8 mouse cellular contexts compared by ENCODE assay signal in the genomic region with DNA sequence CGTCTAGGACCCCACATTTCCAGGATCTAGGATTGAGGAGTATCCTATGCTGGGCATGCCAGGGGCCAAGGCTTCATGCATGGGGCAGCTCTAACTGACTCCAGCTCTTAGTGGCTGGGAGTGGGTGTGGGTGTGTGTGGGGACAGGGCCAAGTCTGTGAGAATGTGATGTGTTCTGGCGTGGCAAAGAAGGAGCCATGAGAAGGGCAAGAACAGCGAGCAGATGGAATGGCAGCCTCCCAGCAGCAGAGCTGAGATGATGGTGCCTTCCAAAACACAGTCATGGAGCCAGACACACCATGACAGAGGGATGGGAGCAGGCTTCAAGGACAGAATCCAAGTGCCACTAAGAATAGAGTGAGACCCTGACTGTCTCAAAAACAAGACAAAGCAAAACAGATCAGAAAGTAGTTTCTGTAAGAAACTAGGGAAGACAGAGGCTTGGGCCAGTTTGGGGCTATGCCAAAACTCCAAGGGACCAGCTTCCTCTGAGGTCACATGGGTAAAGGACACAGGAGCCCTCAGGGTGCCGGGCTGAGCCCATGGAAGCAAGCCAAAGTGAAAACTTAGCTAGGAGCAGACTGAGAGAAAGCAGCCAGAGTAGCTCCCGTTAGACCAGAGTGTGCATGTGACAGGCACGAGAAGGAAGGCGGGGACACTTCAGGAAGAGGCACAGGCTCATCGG. TPM values are rescaled to one million over a fixed set of nuclear protein-coding genes. Genes with fewer than 3 reads are reported as not detected.
DNase-seq lines count a peak whose midpoint lies in the region; ATAC-seq and TF ChIP-seq lines count a peak whose summit lies in the region.

No protein-coding gene starts in this region.

- no peak for TF ChIP-seq CTCF in cerebellum, adult 2 months (IDR thresholded peaks at IDR 0.05; ENCODE audit: borderline replicate concordance, insufficient read depth, low read depth, low read length)

- peaks cover 29% of the 10 kb centered on the region for H3K4me1 ChIP-seq in liver, embryonic 13.5 days (replicated peaks)
- H3K4me1 ChIP-seq in liver, embryonic 11.5 days (replicated peaks; ENCODE audit: control insufficient read depth, insufficient read depth, low read length): peaks cover 8% of the 10 kb centered on the region
- H3K4me1 ChIP-seq in cerebellum, adult 2 months (ENCODE audit: control insufficient read depth, insufficient read depth, low read length): peaks cover 31% of the 10 kb centered on the region
- peaks cover 29% of the 10 kb centered on the region for H3K4me1 ChIP-seq in heart, embryonic 13.5 days
- peaks cover 20% of the 10 kb centered on the region for H3K4me1 ChIP-seq in hindbrain, embryonic 10.5 days (replicated peaks)

- H3K9ac ChIP-seq in liver, embryonic 13.5 days: no peak overlapping the region
- H3K9ac ChIP-seq in liver, embryonic 11.5 days (ENCODE audit: low read depth, low read length): no peak overlapping the region
- peak overlapping the region; percentile 65 for H3K9ac ChIP-seq in heart, embryonic 13.5 days

- H3K27me3 ChIP-seq in liver, embryonic 13.5 days: no peaks in the 10 kb centered on the region
- no peaks in the 10 kb centered on the region for H3K27me3 ChIP-seq in liver, embryonic 11.5 days (replicated peaks; ENCODE audit: control insufficient read depth, insufficient read depth, low read length)
- no peaks in the 10 kb centered on the region for H3K27me3 ChIP-seq in cerebellum, adult 2 months (ENCODE audit: control insufficient read depth, insufficient read depth, low read length)
- no peaks in the 10 kb centered on the region for H3K27me3 ChIP-seq in heart, embryonic 13.5 days (replicated peaks)
- H3K27me3 ChIP-seq in hindbrain, embryonic 10.5 days (ENCODE audit: insufficient read depth, poor library complexity, severe bottlenecking): no peaks in the 10 kb centered on the region

- H3K9me3 ChIP-seq in liver, embryonic 13.5 days (replicated peaks): no peaks in the 10 kb centered on the region
- no peaks in the 10 kb centered on the region for H3K9me3 ChIP-seq in liver, embryonic 11.5 days (ENCODE audit: control insufficient read depth, low read length)
- no peaks in the 10 kb centered on the region for H3K9me3 ChIP-seq in heart, embryonic 13.5 days
- H3K9me3 ChIP-seq in hindbrain, embryonic 10.5 days: no peaks in the 10 kb centered on the region

- H3K4me2 ChIP-seq in liver, embryonic 13.5 days: no peak overlapping the region
- no peak overlapping the region for H3K4me2 ChIP-seq in liver, embryonic 11.5 days
- no peak overlapping the region for H3K4me2 ChIP-seq in heart, embryonic 13.5 days

- peaks cover 52% of the 10 kb centered on the region for H3K36me3 ChIP-seq in liver, embryonic 13.5 days
- H3K36me3 ChIP-seq in liver, embryonic 11.5 days (ENCODE audit: control insufficient read depth, insufficient read depth, low read length): peaks cover 21% of the 10 kb centered on the region; the same call in 1 of the 2 replicates
- H3K36me3 ChIP-seq in heart, embryonic 13.5 days: peaks cover 67% of the 10 kb centered on the region
- H3K36me3 ChIP-seq in hindbrain, embryonic 10.5 days: peaks cover 75% of the 10 kb centered on the region

- no peak overlapping the region for H3K4me3 ChIP-seq in liver, embryonic 13.5 days (replicated peaks)
- H3K4me3 ChIP-seq in liver, embryonic 11.5 days (ENCODE audit: low read depth, low read length): no peak overlapping the region
- no peak overlapping the region for H3K4me3 ChIP-seq in cerebellum, adult 2 months (replicated peaks; ENCODE audit: insufficient read depth, low read depth, low read length)
- no peak overlapping the region for H3K4me3 ChIP-seq in heart, embryonic 13.5 days
- H3K4me3 ChIP-seq in hindbrain, embryonic 10.5 days: no peak overlapping the region

- H3K27ac ChIP-seq in liver, embryonic 13.5 days: 0 out of 2 replicates have a peak overlapping the region, but pooled peaks have one; percentile 20
- H3K27ac ChIP-seq in liver, embryonic 11.5 days (ENCODE audit: low read depth, low read length): no peak overlapping the region
- H3K27ac ChIP-seq in cerebellum, adult 2 months (ENCODE audit: insufficient read depth, low read length): peak overlapping the region; percentile 82
- H3K27ac ChIP-seq in heart, embryonic 13.5 days (replicated peaks): peak overlapping the region; percentile 42
- H3K27ac ChIP-seq in hindbrain, embryonic 10.5 days: no peak overlapping the region

- no peak for TF ChIP-seq POLR2A in cerebellum, adult 2 months (IDR thresholded peaks at IDR 0.05; ENCODE audit: borderline replicate concordance, insufficient read depth, low read length)

- 78% methylated on average over 8 of the region's 8 CpGs for WGBS in liver, embryonic 13.5 days (ENCODE audit: insufficient replicate concordance)
- WGBS in liver, embryonic 11.5 days: 84% methylated on average over 8 of the region's 8 CpGs
- WGBS in cerebellum, adult 2 months: 7% methylated on average over 8 of the region's 8 CpGs
- 71% methylated on average over 8 of the region's 8 CpGs for WGBS in heart, embryonic 13.5 days
- WGBS in hindbrain, embryonic 10.5 days: 93% methylated on average over 8 of the region's 8 CpGs

- ATAC-seq in liver, embryonic 13.5 days (ENCODE audit: low read depth): no peak
- ATAC-seq in liver, embryonic 11.5 days (replicated peaks; ENCODE audit: low FRiP score): no peak
- ATAC-seq in heart, embryonic 13.5 days (ENCODE audit: extremely low read depth, insufficient number of reproducible peaks, low FRiP score, low TSS enrichment): no peak
- no peak for ATAC-seq in erythroid progenitor cell, adult 5-6 weeks (replicated peaks; ENCODE audit: low FRiP score, poor library complexity, severe bottlenecking)

- intact Hi-C loops in left cerebral cortex, postnatal 10 days (cut with DNase I): no loop called here

- DNase-seq in liver, embryonic 13.5 days: no peak
- no peak for DNase-seq in liver, embryonic 11.5 days (ENCODE audit: low spot score)
- DNase-seq in cerebellum, adult 2 months: peak; percentile 79 to 84
- peak; percentile 60 to 82 for DNase-seq in left cerebral cortex, postnatal 10 days (ENCODE audit: extremely low spot score in 1 of 2, low spot score in 2 of 2)
- DNase-seq in hindbrain, embryonic 10.5 days (ENCODE audit: low spot score): no peak
- DNase-seq in B cell, adult 2 months: no peak

RNA-seq across cellular contexts. Expression of gene Telo2, which starts 3.9 kb away (rescaled TPM):
- 16.3 and 18.2 TPM in 2 replicates for polyA plus RNA-seq in liver, embryonic 13.5 days (2015; fragmentation: Nextera tagmentation; extraction: Ambion mirVana)
- polyA plus RNA-seq in liver, embryonic 11.5 days (2014; fragmentation: Nextera tagmentation; extraction: Ambion mirVana): 46.2 and 49.6 TPM in 2 replicates
- polyA plus RNA-seq in cerebellum, adult 2 months (2012; rRNA removed): 39.5 and 43.7 TPM in 2 replicates
- 25.1 and 29.0 TPM in 2 replicates for polyA plus RNA-seq in heart, embryonic 13.5 days (2015; fragmentation: Nextera tagmentation; extraction: Ambion mirVana)
- 10 to 100 TPM; 35.4 to 41.1 TPM for total RNA-seq in left cerebral cortex, postnatal 10 days (2021)
- 3.2 and 5.0 TPM in 2 replicates for total RNA-seq in erythroid progenitor cell, adult 5-6 weeks (2015; ENCODE audit: low replicate concordance)
- 10.5 and 42.6 TPM in 2 replicates for total RNA-seq in erythroid progenitor cell, adult 5-6 weeks (2017; ENCODE audit: low replicate concordance)
- 49.9 and 52.3 TPM in 2 replicates for polyA plus RNA-seq in hindbrain, embryonic 10.5 days (2016; fragmentation: Nextera tagmentation; extraction: Ambion mirVana)

RNA-seq across cellular contexts. Expression of gene Ptx4, which starts 8.7 kb away (rescaled TPM):
- 0.09 TPM in 1 of 2 replicates, not detected in the other for polyA plus RNA-seq in liver, embryonic 13.5 days (2015; fragmentation: Nextera tagmentation; extraction: Ambion mirVana)
- not detected in 2 replicates for polyA plus RNA-seq in liver, embryonic 11.5 days (2014; fragmentation: Nextera tagmentation; extraction: Ambion mirVana)
- polyA plus RNA-seq in cerebellum, adult 2 months (2012; rRNA removed): 0.11 TPM in 1 of 2 replicates, not detected in the other
- polyA plus RNA-seq in heart, embryonic 13.5 days (2015; fragmentation: Nextera tagmentation; extraction: Ambion mirVana): 0.11 and 0.15 TPM in 2 replicates
- total RNA-seq in left cerebral cortex, postnatal 10 days (2021): 1 to 10 TPM; 2.0 to 2.3 TPM
- not detected in 2 replicates for total RNA-seq in erythroid progenitor cell, adult 5-6 weeks (2015; ENCODE audit: low replicate concordance)
- total RNA-seq in erythroid progenitor cell, adult 5-6 weeks (2017; ENCODE audit: low replicate concordance): not detected in 2 replicates
- not detected in 2 replicates for polyA plus RNA-seq in hindbrain, embryonic 10.5 days (2016; fragmentation: Nextera tagmentation; extraction: Ambion mirVana)

RNA-seq across cellular contexts. Expression of gene Clcn7, which starts 21.3 kb away (rescaled TPM):
- 9.1 and 12.8 TPM in 2 replicates for polyA plus RNA-seq in liver, embryonic 13.5 days (2015; fragmentation: Nextera tagmentation; extraction: Ambion mirVana)
- 18.7 and 19.7 TPM in 2 replicates for polyA plus RNA-seq in liver, embryonic 11.5 days (2014; fragmentation: Nextera tagmentation; extraction: Ambion mirVana)
- polyA plus RNA-seq in cerebellum, adult 2 months (2012; rRNA removed): 50.3 and 52.7 TPM in 2 replicates
- 15.7 and 17.9 TPM in 2 replicates for polyA plus RNA-seq in heart, embryonic 13.5 days (2015; fragmentation: Nextera tagmentation; extraction: Ambion mirVana)
- 10 to 100 TPM; 44.6 to 44.9 TPM for total RNA-seq in left cerebral cortex, postnatal 10 days (2021)
- total RNA-seq in erythroid progenitor cell, adult 5-6 weeks (2015; ENCODE audit: low replicate concordance): 17.3 and 23.1 TPM in 2 replicates
- total RNA-seq in erythroid progenitor cell, adult 5-6 weeks (2017; ENCODE audit: low replicate concordance): 20.0 and 22.6 TPM in 2 replicates
- 23.5 and 24.7 TPM in 2 replicates for polyA plus RNA-seq in hindbrain, embryonic 10.5 days (2016; fragmentation: Nextera tagmentation; extraction: Ambion mirVana)

RNA-seq across cellular contexts. Expression of gene Tmem204, which starts 28.5 kb away (rescaled TPM):
- 5.2 and 5.6 TPM in 2 replicates for polyA plus RNA-seq in liver, embryonic 13.5 days (2015; fragmentation: Nextera tagmentation; extraction: Ambion mirVana)
- 8.5 and 10.1 TPM in 2 replicates for polyA plus RNA-seq in liver, embryonic 11.5 days (2014; fragmentation: Nextera tagmentation; extraction: Ambion mirVana)
- polyA plus RNA-seq in cerebellum, adult 2 months (2012; rRNA removed): 20.4 and 22.8 TPM in 2 replicates
- polyA plus RNA-seq in heart, embryonic 13.5 days (2015; fragmentation: Nextera tagmentation; extraction: Ambion mirVana): 18.0 and 19.4 TPM in 2 replicates
- 1 to 10 TPM; 7.2 to 7.8 TPM for total RNA-seq in left cerebral cortex, postnatal 10 days (2021)
- total RNA-seq in erythroid progenitor cell, adult 5-6 weeks (2015; ENCODE audit: low replicate concordance): not detected in 2 replicates
- total RNA-seq in erythroid progenitor cell, adult 5-6 weeks (2017; ENCODE audit: low replicate concordance): not detected in 2 replicates
- polyA plus RNA-seq in hindbrain, embryonic 10.5 days (2016; fragmentation: Nextera tagmentation; extraction: Ambion mirVana): 13.0 and 13.7 TPM in 2 replicates

RNA-seq across cellular contexts. Expression of gene Ccdc154, which starts 50.4 kb away (rescaled TPM):
- not detected in 2 replicates for polyA plus RNA-seq in liver, embryonic 13.5 days (2015; fragmentation: Nextera tagmentation; extraction: Ambion mirVana)
- polyA plus RNA-seq in liver, embryonic 11.5 days (2014; fragmentation: Nextera tagmentation; extraction: Ambion mirVana): 0.11 and 0.14 TPM in 2 replicates
- 0.06 and 0.10 TPM in 2 replicates for polyA plus RNA-seq in cerebellum, adult 2 months (2012; rRNA removed)
- not detected in 2 replicates for polyA plus RNA-seq in heart, embryonic 13.5 days (2015; fragmentation: Nextera tagmentation; extraction: Ambion mirVana)
- total RNA-seq in left cerebral cortex, postnatal 10 days (2021): not detected
- not detected in 2 replicates for total RNA-seq in erythroid progenitor cell, adult 5-6 weeks (2015; ENCODE audit: low replicate concordance)
- 2.6 TPM in 1 of 2 replicates, not detected in the other for total RNA-seq in erythroid progenitor cell, adult 5-6 weeks (2017; ENCODE audit: low replicate concordance)
- not detected in 2 replicates for polyA plus RNA-seq in hindbrain, embryonic 10.5 days (2016; fragmentation: Nextera tagmentation; extraction: Ambion mirVana)

Comparison
In these comparisons a context has a peak if more than half of its experiments do, and no peak if none do; other contexts are left out.
1. H3K27ac ChIP-seq: peak in liver, embryonic 13.5 days (single experiment), cerebellum, adult 2 months (single experiment) and heart, embryonic 13.5 days (single experiment); none in liver, embryonic 11.5 days (single experiment) and hindbrain, embryonic 10.5 days (single experiment).
2. DNase-seq: peak in cerebellum, adult 2 months (2 of 2) and left cerebral cortex, postnatal 10 days (2 of 2); none in liver, embryonic 13.5 days (single experiment), liver, embryonic 11.5 days (single experiment), hindbrain, embryonic 10.5 days (single experiment) and B cell, adult 2 months (0 of 2).